Mouse (Mus musculus) stomach, embryonic 15.5 days (tissue): ENCODE measurements around the gene Mrps11. TPM values are rescaled to one million over a fixed set of nuclear protein-coding genes. Genes with fewer than 3 reads are reported as not detected.

Experiments
- ATAC-seq: fragments of 200-750 bp; cut with Nextera tagmentation; 2 replicates; pipeline ENCODE4 v1.8.0; 2017; ENCODE audit warnings: low read depth, moderate number of reproducible peaks, moderate TSS enrichment; ENCODE audit not compliant: insufficient read depth, low FRiP score
- H3K27ac ChIP-seq: fragments of 300-500 bp; sonication (generic); 2 replicates; pipeline ENCODE4 v1.5.1; 2015; ENCODE audit warnings: mild to moderate bottlenecking, inconsistent platforms
- H3K27me3 ChIP-seq: fragments of 300-500 bp; sonication (generic); replicated peaks from 2 replicates; pipeline ENCODE4 v1.6.1; 2015; ENCODE audit warnings: inconsistent platforms
- H3K36me3 ChIP-seq: fragments of 300-500 bp; sonication (generic); 2 replicates; pipeline ENCODE4 v1.6.1; 2015; ENCODE audit warnings: inconsistent platforms
- H3K4me1 ChIP-seq: fragments of 300-500 bp; sonication (generic); 2 replicates; pipeline ENCODE4 v1.6.1; 2015; ENCODE audit warnings: inconsistent platforms
- H3K4me2 ChIP-seq: fragments of 300-500 bp; sonication (generic); 2 replicates; pipeline ENCODE4 v1.6.1; 2015; ENCODE audit warnings: mild to moderate bottlenecking, inconsistent platforms
- H3K4me3 ChIP-seq: fragments of 300-500 bp; sonication (generic); replicated peaks from 2 replicates; pipeline ENCODE4 v1.5.1; 2015; ENCODE audit warnings: inconsistent platforms
- H3K9ac ChIP-seq: fragments of 300-500 bp; sonication (generic); 2 replicates; pipeline ENCODE4 v1.6.1; 2015; ENCODE audit warnings: inconsistent platforms
- H3K9me3 ChIP-seq: fragments of 300-500 bp; sonication (generic); 2 replicates; pipeline ENCODE4 v1.6.1; 2016; ENCODE audit warnings: inconsistent platforms
- WGBS: fragments of 180-500 bp; shearing (Covaris S2); methylation state at CpG from one replicate; pipeline ENCODE4 v1.1.7; 2015; 5-methylcytosine and 5-hydroxymethylcytosine counted together
- polyA plus RNA-seq: library from polyadenylated mRNA; unstranded; fragments of >200 nt; fragmentation: Nextera tagmentation; extraction: Ambion mirVana; gene quantifications from 2 replicates; pipeline ENCODE4 v1.2.1, GENCODE M21; 2015

Mrps11 gene
- polyA plus RNA-seq, 1 experiment from 2014 or later, result 62.2 TPM

GRCm38 (mm10) chr7:78797843-78798455 is 15.0 kb downstream of the Mrps11 start:
- no peak overlapping the region for H3K27ac ChIP-seq
- no peaks in the 10 kb centered on the region for H3K36me3 ChIP-seq
- 55% methylated on average over 9 of the region's 9 CpGs for WGBS
- no peak overlapping the region for H3K4me2 ChIP-seq
- no peak overlapping the region for H3K9ac ChIP-seq
- no peaks in the 10 kb centered on the region for H3K27me3 ChIP-seq
- no peaks in the 10 kb centered on the region for H3K4me1 ChIP-seq
- no peak overlapping the region for H3K4me3 ChIP-seq
- no peaks in the 10 kb centered on the region for H3K9me3 ChIP-seq
- ATAC-seq, result no peak

DNA sequence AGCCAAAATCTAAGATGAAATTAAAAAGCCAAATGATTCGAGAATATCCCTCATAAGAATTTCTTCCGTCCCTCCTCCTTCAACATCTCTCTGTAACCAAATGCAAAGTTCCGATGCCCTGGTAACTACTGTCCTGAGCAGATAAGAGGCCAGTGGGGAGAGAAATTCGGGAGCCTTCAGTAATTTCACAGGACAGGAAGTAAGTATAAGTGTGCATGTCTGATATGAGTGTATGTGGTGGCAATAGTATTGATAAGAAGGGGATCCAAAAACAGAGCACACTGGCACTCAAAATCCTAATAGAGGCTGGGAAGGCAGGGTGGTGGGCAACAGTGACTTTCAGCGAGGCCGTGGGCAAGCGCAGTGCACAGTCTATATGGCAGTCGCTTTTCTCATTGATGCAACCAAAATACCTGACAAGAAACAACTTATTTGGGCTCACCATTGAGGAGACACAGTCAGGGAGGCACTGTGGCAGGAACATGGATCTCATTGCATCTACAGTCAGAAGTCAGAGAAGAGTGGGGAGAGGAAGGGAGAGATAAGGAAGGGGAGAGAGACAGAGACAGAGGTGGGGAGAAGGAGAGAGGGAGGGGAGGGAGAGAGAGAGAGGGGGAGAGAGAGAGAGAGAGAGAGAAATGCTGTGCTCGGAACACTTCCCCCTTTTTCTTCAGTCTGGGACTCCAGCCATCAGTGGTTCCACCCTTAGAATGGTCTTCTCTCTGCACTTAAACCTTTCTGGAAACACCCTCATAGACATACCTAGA is 17.0 kb downstream of the Mrps11 start:
- peak; percentile 80; the same call in 1 of the 2 replicates for ATAC-seq
- H3K4me3 ChIP-seq, result no peak overlapping the region
- WGBS, result 75% methylated on average over 9 of the region's 9 CpGs

GRCm38 (mm10) chr7:78803841-78804240 is 20.9 kb downstream of the Mrps11 start:
- peak; percentile 64; the same call in 1 of the 2 replicates for ATAC-seq
- H3K9me3 ChIP-seq, result no peaks in the 10 kb centered on the region

More for the DNA sequence above, 17.0 kb downstream of the Mrps11 start:
- H3K4me2 ChIP-seq, result no peak overlapping the region
- H3K9ac ChIP-seq, result no peak overlapping the region
- H3K9me3 ChIP-seq, result no peaks in the 10 kb centered on the region
- H3K27ac ChIP-seq, result no peak overlapping the region
- H3K36me3 ChIP-seq, result no peaks in the 10 kb centered on the region
- H3K4me1 ChIP-seq, result no peaks in the 10 kb centered on the region
- H3K27me3 ChIP-seq, result no peaks in the 10 kb centered on the region

GRCm38 (mm10) chr7:78807192-78807591 is 24.3 kb downstream of the Mrps11 start:
- no peaks in the 10 kb centered on the region for H3K4me1 ChIP-seq
- H3K36me3 ChIP-seq, result no peaks in the 10 kb centered on the region
- no peaks in the 10 kb centered on the region for H3K27me3 ChIP-seq
- no peaks in the 10 kb centered on the region for H3K9me3 ChIP-seq
- no peak overlapping the region for H3K27ac ChIP-seq
- ATAC-seq, result peak; percentile 27; the same call in 1 of the 2 replicates
- whole genome bisulfite sequencing, result 52% methylated on average over 4 of the region's 4 CpGs
- no peak overlapping the region for H3K9ac ChIP-seq
- no peak overlapping the region for H3K4me3 ChIP-seq
- H3K4me2 ChIP-seq, result no peak overlapping the region

More at GRCm38 (mm10) chr7:78803841-78804240, 20.9 kb downstream of the Mrps11 start:
- WGBS, result 77% methylated on average over 3 of the region's 3 CpGs
- H3K27me3 ChIP-seq, result no peaks in the 10 kb centered on the region
- no peak overlapping the region for H3K4me2 ChIP-seq
- H3K27ac ChIP-seq, result no peak overlapping the region
- no peaks in the 10 kb centered on the region for H3K36me3 ChIP-seq
- H3K9ac ChIP-seq, result no peak overlapping the region
- H3K4me1 ChIP-seq, result no peaks in the 10 kb centered on the region
- H3K4me3 ChIP-seq, result no peak overlapping the region

GRCm38 (mm10) chr7:78813791-78814190 is 30.9 kb downstream of the Mrps11 start:
- H3K4me2 ChIP-seq, result no peak overlapping the region
- H3K27me3 ChIP-seq, result no peaks in the 10 kb centered on the region
- no peak overlapping the region for H3K4me3 ChIP-seq
- no peaks in the 10 kb centered on the region for H3K9me3 ChIP-seq
- H3K9ac ChIP-seq, result no peak overlapping the region
- ATAC-seq, result no peak
- H3K4me1 ChIP-seq, result no peaks in the 10 kb centered on the region
- H3K27ac ChIP-seq, result no peak overlapping the region
- H3K36me3 ChIP-seq, result no peaks in the 10 kb centered on the region
- 88% methylated on average over 6 of the region's 6 CpGs for WGBS

DNA sequence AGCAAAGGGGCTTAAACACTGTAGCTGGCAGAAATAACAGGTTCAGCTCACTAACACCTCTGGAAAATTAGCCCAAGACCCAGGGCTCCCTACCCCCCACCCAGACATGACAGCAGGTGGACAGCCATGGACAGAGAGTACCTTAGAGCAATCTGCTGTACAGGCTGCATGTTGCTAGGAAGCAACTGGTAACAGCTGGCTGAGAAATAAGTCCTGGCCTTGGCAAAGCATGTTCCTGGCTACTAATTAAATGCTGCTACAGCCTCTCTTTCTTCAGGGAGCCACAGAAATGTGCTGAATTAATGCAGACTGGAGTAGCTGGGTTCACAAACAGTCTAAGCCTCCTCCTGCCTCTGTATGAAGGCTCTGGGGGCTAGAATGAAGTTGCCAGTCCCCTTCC is 31.8 kb downstream of the Mrps11 start:
- Histone ChIP-seq H3K9me3 (no peaks in the 10 kb centered on the region), H3K4me1 (no peaks in the 10 kb centered on the region), H3K27me3 (no peaks in the 10 kb centered on the region), H3K9ac (no peak overlapping the region), H3K4me3 (no peak overlapping the region), H3K36me3 (no peaks in the 10 kb centered on the region), H3K4me2 (no peak overlapping the region), H3K27ac (no peak overlapping the region)
- no peak for ATAC-seq

GRCm38 (mm10) chr7:78818336-78818735 is 35.4 kb downstream of the Mrps11 start:
- no peak for ATAC-seq
- 69% methylated on average over 12 of the region's 12 CpGs for WGBS
- Histone ChIP-seq H3K9me3 (no peaks in the 10 kb centered on the region), H3K27ac (no peak overlapping the region), H3K4me2 (no peak overlapping the region), H3K9ac (no peak overlapping the region), H3K27me3 (no peaks in the 10 kb centered on the region), H3K36me3 (0 out of 2 replicates have a peak, but pooled peaks cover 2% of the 10 kb centered on the region), H3K4me3 (no peak overlapping the region), H3K4me1 (no peaks in the 10 kb centered on the region)

- H3K27me3 ChIP-seq, result no peaks in the 10 kb centered on the region
- 0 out of 2 replicates have a peak overlapping the region, but pooled peaks have one; percentile 1 for H3K27ac ChIP-seq
- no peaks in the 10 kb centered on the region for H3K4me1 ChIP-seq
- H3K36me3 ChIP-seq, result no peaks in the 10 kb centered on the region
- no peak overlapping the region for H3K4me3 ChIP-seq
- no peaks in the 10 kb centered on the region for H3K9me3 ChIP-seq
- 40% methylated on average over 9 of the region's 9 CpGs for WGBS
- peak; percentile 63; the same call in 1 of the 2 replicates for ATAC-seq
- H3K9ac ChIP-seq, result no peak overlapping the region; the same call in 1 of the 2 replicates
- H3K4me2 ChIP-seq, result no peak overlapping the region
These were observed 43.9 kb downstream of the Mrps11 start for GRCm38 (mm10) chr7:78826682-78827385.

GRCm38 (mm10) chr7:78827749-78828362 is 44.9 kb downstream of the Mrps11 start:
- 70% methylated on average over 14 of the region's 14 CpGs for WGBS
- Histone ChIP-seq H3K9ac (no peak overlapping the region), H3K4me3 (no peak overlapping the region), H3K9me3 (no peaks in the 10 kb centered on the region), H3K27ac (no peak overlapping the region), H3K4me1 (no peaks in the 10 kb centered on the region), H3K27me3 (no peaks in the 10 kb centered on the region), H3K4me2 (no peak overlapping the region), H3K36me3 (no peaks in the 10 kb centered on the region)
- ATAC-seq, result no peak

- no peak for ATAC-seq
- WGBS, result 81% methylated on average over 4 of the region's 4 CpGs
- Histone ChIP-seq H3K27me3 (no peaks in the 10 kb centered on the region), H3K9ac (no peak overlapping the region), H3K36me3 (no peaks in the 10 kb centered on the region; the same call in 1 of the 2 replicates), H3K4me3 (no peak overlapping the region), H3K9me3 (no peaks in the 10 kb centered on the region), H3K4me1 (no peaks in the 10 kb centered on the region), H3K27ac (no peak overlapping the region), H3K4me2 (no peak overlapping the region)
These were observed 52.7 kb downstream of the Mrps11 start for GRCm38 (mm10) chr7:78835656-78836055.

GRCm38 (mm10) chr7:78837250-78837649 is 54.3 kb downstream of the Mrps11 start:
- Histone ChIP-seq H3K4me3 (no peak overlapping the region), H3K9ac (no peak overlapping the region), H3K36me3 (peaks cover 3% of the 10 kb centered on the region; the same call in 1 of the 2 replicates), H3K4me2 (no peak overlapping the region), H3K27ac (no peak overlapping the region), H3K27me3 (no peaks in the 10 kb centered on the region), H3K9me3 (no peaks in the 10 kb centered on the region), H3K4me1 (no peaks in the 10 kb centered on the region)
- no peak for ATAC-seq
- WGBS, result 81% methylated on average over 4 of the region's 4 CpGs
